In genomic region chr9:102709504-102710135, GRCm38 (mm10) we compare ENCODE assay signal across 11 mouse cellular contexts. TPM values are rescaled to one million over a fixed set of nuclear protein-coding genes. Genes with fewer than 3 reads are reported as not detected.
DNase-seq lines count a peak whose midpoint lies in the region; ATAC-seq and TF ChIP-seq lines count a peak whose summit lies in the region.
"Had no signal": no experiment of that assay in that cellular context is flagged by ENCODE, and none has a peak within 500 bp of the region (broad histone marks: within the 10 kb centered on the region; RNA-seq: fewer than 3 reads in every experiment).

No protein-coding gene starts in this region.

- no peak overlapping the region for H3K9ac ChIP-seq in liver, embryonic 13.5 days
- H3K9ac ChIP-seq in stomach, postnatal 0 days (ENCODE audit: low read length) = no peak overlapping the region

- no peaks in the 10 kb centered on the region for H3K9me3 ChIP-seq in liver, embryonic 13.5 days (replicated peaks)
- no peaks in the 10 kb centered on the region for H3K9me3 ChIP-seq in stomach, postnatal 0 days (ENCODE audit: control insufficient read depth, low read length)

- peaks cover 5% of the 10 kb centered on the region; the same call in 1 of the 2 replicates for H3K4me1 ChIP-seq in liver, embryonic 13.5 days (replicated peaks)
- no peaks in the 10 kb centered on the region; the same call in 1 of the 2 replicates for H3K4me1 ChIP-seq in stomach, postnatal 0 days (replicated peaks; ENCODE audit: control insufficient read depth, insufficient read depth)

- 0 out of 2 replicates have a peak overlapping the region, but pooled peaks have one; percentile 18 for H3K27ac ChIP-seq in liver, embryonic 13.5 days
- H3K27ac ChIP-seq in stomach, postnatal 0 days (replicated peaks) = no peak overlapping the region

- H3K4me3 ChIP-seq in liver, embryonic 13.5 days (replicated peaks) = no peak overlapping the region
- no peak overlapping the region for H3K4me3 ChIP-seq in stomach, postnatal 0 days (ENCODE audit: low read depth, low read length)

- H3K4me2 ChIP-seq in liver, embryonic 13.5 days = no peak overlapping the region
- H3K4me2 ChIP-seq in stomach, postnatal 0 days (replicated peaks; ENCODE audit: low read depth) = no peak overlapping the region

- WGBS in liver, embryonic 13.5 days (ENCODE audit: insufficient replicate concordance) = 42% methylated on average over 15 of the region's 15 CpGs
- WGBS in stomach, postnatal 0 days = 59% methylated on average over 15 of the region's 15 CpGs

- TF ChIP-seq CTCF in stomach, postnatal 0 days (IDR thresholded peaks at IDR 0.05; ENCODE audit: low read depth) = no peak

- H3K27me3 ChIP-seq in liver, embryonic 13.5 days = peaks cover 4% of the 10 kb centered on the region; the same call in 1 of the 2 replicates
- H3K27me3 ChIP-seq in stomach, postnatal 0 days (ENCODE audit: control insufficient read depth, insufficient read depth, low read length) = no peaks in the 10 kb centered on the region

- no peak for TF ChIP-seq EP300 in stomach, postnatal 0 days (optimal IDR thresholded peaks at IDR 0.05)

- peak; percentile 7 for DNase-seq in embryo, embryonic 10 days (ENCODE audit: low spot score)
- DNase-seq in embryo, embryonic 10.5 days (ENCODE audit: low spot score) = no peak
- DNase-seq in urinary bladder, postnatal 14 days (ENCODE audit: low spot score) = peak; percentile 72
- no peak for DNase-seq in urinary bladder, postnatal 36 days (ENCODE audit: low spot score in 2 of 2)
- DNase-seq in liver, embryonic 13.5 days = no peak
- DNase-seq in stomach, postnatal 0 days (ENCODE audit: low spot score) = no peak
- no peak for DNase-seq in thymus, postnatal 0 days (ENCODE audit: low spot score)
- no peak for DNase-seq in thymus, postnatal 4 days
- DNase-seq: B cell, adult 2 months; gastrocnemius, postnatal 36 days; thymus, postnatal 25 days had no signal

- H3K36me3 ChIP-seq in liver, embryonic 13.5 days = no peaks in the 10 kb centered on the region
- no peaks in the 10 kb centered on the region for H3K36me3 ChIP-seq in stomach, postnatal 0 days (ENCODE audit: control insufficient read depth, insufficient read depth, low read length)

- peak; percentile 48 for ATAC-seq in liver, embryonic 13.5 days (ENCODE audit: low read depth)
- ATAC-seq in stomach, postnatal 0 days (ENCODE audit: low FRiP score, low TSS enrichment) = peak; percentile 42; the same call in 1 of the 2 replicates

RNA-seq across cellular contexts. Expression of gene Amotl2, which starts 6.9 kb away (rescaled TPM):
- polyA plus RNA-seq in liver, embryonic 13.5 days (2015; fragmentation: Nextera tagmentation; extraction: Ambion mirVana) = 4.2 and 4.5 TPM in 2 replicates
- 18.6 and 22.7 TPM in 2 replicates for polyA plus RNA-seq in stomach, postnatal 0 days (2015; fragmentation: Nextera tagmentation; extraction: Ambion mirVana)
- 4.9 and 6.4 TPM in 2 replicates for polyA plus RNA-seq in thymus, postnatal 0 days (2015; fragmentation: Nextera tagmentation; extraction: Ambion mirVana)

Comparison
In these comparisons a context has a peak if more than half of its experiments do, and no peak if none do; other contexts are left out.
1. DNase-seq: peak in embryo, embryonic 10 days (single experiment) and urinary bladder, postnatal 14 days (single experiment); none in embryo, embryonic 10.5 days (single experiment), urinary bladder, postnatal 36 days (0 of 2), liver, embryonic 13.5 days (single experiment), stomach, postnatal 0 days (single experiment), thymus, postnatal 0 days (single experiment) and thymus, postnatal 4 days (single experiment).